Mouse (Mus musculus): ENCODE measurements around the gene Prr7. TPM values are rescaled to one million over a fixed set of nuclear protein-coding genes. Genes with fewer than 3 reads are reported as not detected.

The Prr7 gene
- total and polyA plus RNA-seq, 3 experiments: 2.7 to 8.7 TPM; not detected in 1

GRCm38 (mm10) chr13:55506697-55507096, 42.6 kb downstream of the Prr7 start:
- no peak overlapping the region for H3K9ac ChIP-seq (ENCODE audit: control insufficient read depth, low read depth, low read length, poor library complexity, severe bottlenecking)
- TF ChIP-seq TAL1 (IDR thresholded peaks at IDR 0.05; ENCODE audit: low read length) (no peak), POLR2A (IDR thresholded peaks at IDR 0.05; ENCODE audit: control insufficient read depth in 1 of 2, insufficient read depth in 1 of 2, low read depth in 1 of 2, low read length in 2 of 2, poor library complexity in 1 of 2) (no peak), NELFE (IDR thresholded peaks at IDR 0.05; ENCODE audit: low read depth, low read length) (no peak), ZKSCAN1 (IDR thresholded peaks at IDR 0.05; ENCODE audit: low read depth, low read length) (no peak), E2F4 (IDR thresholded peaks at IDR 0.05; ENCODE audit: borderline replicate concordance, low read depth, low read length) (no peak), MXI1 (IDR thresholded peaks at IDR 0.05; ENCODE audit: low read depth, low read length) (no peak), KAT2A (conservative IDR thresholded peaks at IDR 0.05; ENCODE audit: low read depth, low read length) (no peak), ZMIZ1 (IDR thresholded peaks at IDR 0.05; ENCODE audit: low read depth, low read length) (no peak), MYB (IDR thresholded peaks at IDR 0.05; ENCODE audit: low read depth, low read length) (no peak), MAZ (IDR thresholded peaks at IDR 0.05; ENCODE audit: low read depth, low read length) (no peak)
- H3K27me3 ChIP-seq (ENCODE audit: control insufficient read depth in 1 of 2, insufficient read depth in 2 of 2, low read length in 2 of 2): no peaks in the 10 kb centered on the region
- no peaks in the 10 kb centered on the region for H3K9me3 ChIP-seq (replicated peaks; ENCODE audit: insufficient read depth, low read length)
- no peak overlapping the region for H3K4me3 ChIP-seq (ENCODE audit: control insufficient read depth in 1 of 2, insufficient read depth in 1 of 2, low read depth in 2 of 2, low read length in 2 of 2)
- DNase-seq (ENCODE audit: low read depth, low spot score): no peak
- no peaks in the 10 kb centered on the region; the same call in 1 of the 2 replicates for H3K79me2 ChIP-seq (ENCODE audit: control insufficient read depth, insufficient read depth, low read length, poor library complexity)
- peaks cover 21 to 24% of the 10 kb centered on the region in 2 experiments for H3K4me1 ChIP-seq (ENCODE audit: control insufficient read depth in 1 of 2, insufficient read depth in 2 of 2, low read length in 2 of 2)
- H3K36me3 ChIP-seq (ENCODE audit: control insufficient read depth in 1 of 2, insufficient read depth in 2 of 2, low read length in 2 of 2): peaks cover 0 to 22% of the 10 kb centered on the region in 2 experiments; a peak in 2 of 4 replicates
- H3K27ac ChIP-seq (ENCODE audit: control insufficient read depth, low read depth, low read length): no peak overlapping the region

- H3K36me3 ChIP-seq (ENCODE audit: control insufficient read depth in 1 of 2, insufficient read depth in 2 of 2, low read length in 2 of 2): peaks cover 0 to 27% of the 10 kb centered on the region in 2 experiments; a peak in 2 of 4 replicates
- no peaks in the 10 kb centered on the region for H3K9me3 ChIP-seq (replicated peaks; ENCODE audit: insufficient read depth, low read length)
- no peaks in the 10 kb centered on the region for H3K27me3 ChIP-seq (ENCODE audit: control insufficient read depth in 1 of 2, insufficient read depth in 2 of 2, low read length in 2 of 2)
- TF ChIP-seq SMC3 (IDR thresholded peaks at IDR 0.05; ENCODE audit: low read depth, low read length): no peak
- no peak for TF ChIP-seq MAFK (IDR thresholded peaks at IDR 0.05; ENCODE audit: borderline replicate concordance, low read depth, low read length)
- TF ChIP-seq GATA1 (IDR thresholded peaks at IDR 0.05; ENCODE audit: low read depth, low read length): peak; percentile 6; the same call in 1 of the 2 replicates
- TF ChIP-seq MAZ (IDR thresholded peaks at IDR 0.05; ENCODE audit: low read depth, low read length): no peak
- no peak for TF ChIP-seq KAT2A (conservative IDR thresholded peaks at IDR 0.05; ENCODE audit: low read depth, low read length)
- no peak for TF ChIP-seq POLR2A (IDR thresholded peaks at IDR 0.05; ENCODE audit: control insufficient read depth in 1 of 2, insufficient read depth in 1 of 2, low read depth in 1 of 2, low read length in 2 of 2, poor library complexity in 1 of 2)
- TF ChIP-seq ZMIZ1 (IDR thresholded peaks at IDR 0.05; ENCODE audit: low read depth, low read length): no peak
- TF ChIP-seq ELF1 (IDR thresholded peaks at IDR 0.05; ENCODE audit: low read depth, low read length): no peak
- TF ChIP-seq ETS1 (IDR thresholded peaks at IDR 0.05; ENCODE audit: low read depth, low read length): no peak
- TF ChIP-seq E2F4 (IDR thresholded peaks at IDR 0.05; ENCODE audit: borderline replicate concordance, low read depth, low read length): no peak
- peak; percentile 48 for TF ChIP-seq TAL1 (IDR thresholded peaks at IDR 0.05; ENCODE audit: low read length)
- no peak for TF ChIP-seq POLR2AphosphoS5 (IDR thresholded peaks at IDR 0.05; ENCODE audit: borderline replicate concordance, low read depth, low read length)
- TF ChIP-seq MAX (IDR thresholded peaks at IDR 0.05; ENCODE audit: low read length): no peak
- TF ChIP-seq GABPA (IDR thresholded peaks at IDR 0.05; ENCODE audit: low read depth, low read length): no peak
- H3K9ac ChIP-seq (ENCODE audit: control insufficient read depth, low read depth, low read length, poor library complexity, severe bottlenecking): no peak overlapping the region
- peaks cover 27 to 32% of the 10 kb centered on the region in 2 experiments for H3K4me1 ChIP-seq (ENCODE audit: control insufficient read depth in 1 of 2, insufficient read depth in 2 of 2, low read length in 2 of 2)
- peak; percentile 33 for DNase-seq (ENCODE audit: low read depth, low spot score)
- H3K27ac ChIP-seq (ENCODE audit: control insufficient read depth, low read depth, low read length): no peak overlapping the region
- H3K79me2 ChIP-seq (ENCODE audit: control insufficient read depth, insufficient read depth, low read length, poor library complexity): peaks cover 5% of the 10 kb centered on the region
- H3K4me3 ChIP-seq (ENCODE audit: control insufficient read depth in 1 of 2, insufficient read depth in 1 of 2, low read depth in 2 of 2, low read length in 2 of 2): no peak overlapping the region
Observed at GRCm38 (mm10) chr13:55507877-55508276, 43.8 kb downstream of the Prr7 start.
